Mouse (Mus musculus) G1E (cell line): ENCODE measurements around the gene Yipf1. TPM values are rescaled to one million over a fixed set of nuclear protein-coding genes. Genes with fewer than 3 reads are reported as not detected.

Source experiments
- ATAC-seq: 2 replicates; pipeline ENCODE4 v1.8.0; 2016; ENCODE audit warnings: mild to moderate bottlenecking; ENCODE audit not compliant: insufficient number of reproducible peaks, poor library complexity, low FRiP score, severe bottlenecking; ENCODE audit errors: extremely low read depth
- DNase-seq: peaks from one replicate; pipeline ENCODE4 v3.0.0; 2012; ENCODE audit warnings: low spot score
- H3K27me3 ChIP-seq: 2 replicates; pipeline ENCODE4 v1.6.1; 2012; ENCODE audit warnings: mild to moderate bottlenecking, low read length, inconsistent platforms; ENCODE audit not compliant: insufficient read depth
- H3K36me3 ChIP-seq: replicated peaks from 2 replicates; pipeline ENCODE3; 2012; ENCODE audit warnings: mild to moderate bottlenecking, inconsistent platforms
- H3K4me1 ChIP-seq: 2 replicates; pipeline ENCODE4 v1.6.1; 2012; ENCODE audit warnings: low read depth, low read length, inconsistent platforms, mixed read lengths; ENCODE audit not compliant: insufficient read depth
- H3K4me3 ChIP-seq: 2 replicates; pipeline ENCODE4 v1.5.1; 2012; ENCODE audit warnings: low read depth, mild to moderate bottlenecking, inconsistent platforms, low read length, moderate library complexity, mixed read lengths
- H3K9me3 ChIP-seq: replicated peaks from 2 replicates; pipeline ENCODE4 v1.6.1; 2012; ENCODE audit warnings: inconsistent platforms
- CTCF ChIP-seq: IDR thresholded peaks from 2 replicates; pipeline ENCODE4 v1.5.1; 2012; ENCODE audit warnings: low read depth, low read length, inconsistent platforms, mixed read lengths
- GATA1 ChIP-seq: IDR thresholded peaks from 2 replicates; pipeline ENCODE4 v1.6.1; 2012; ENCODE audit warnings: borderline replicate concordance, low read length, inconsistent platforms, mixed read lengths
- GATA2 ChIP-seq: IDR thresholded peaks from 2 replicates; pipeline ENCODE4 v1.6.1; 2012; ENCODE audit warnings: low read depth, low read length, inconsistent platforms, borderline replicate concordance
- POLR2AphosphoS5 ChIP-seq: IDR thresholded peaks from 2 replicates; pipeline ENCODE4 v1.6.1; 2012; ENCODE audit warnings: low read depth, low read length, inconsistent platforms; ENCODE audit not compliant: insufficient replicate concordance
- TAL1 ChIP-seq: conservative IDR thresholded peaks from 2 replicates; pipeline ENCODE4 v1.6.1; 2012; ENCODE audit warnings: low read depth, low read length, inconsistent platforms, mixed read lengths
- polyA plus RNA-seq: library from polyadenylated mRNA; stranded (reverse); fragments of >175 nt; gene quantifications from 2 replicates; pipeline ENCODE4 v1.2.3, GENCODE M21; 2012
- total RNA-seq, 2 experiments: library from RNA; stranded (forward) in 1 of 2; stranded (reverse) in 1 of 2; fragments of 200-1000 nt in 1 of 2; fragments of >200 nt in 1 of 2; fragmentation: Nextera tagmentation in 1 of 2; gene quantifications; 2 replicates each; pipeline ENCODE4 v1.2.3; 2014 to 2017

The Yipf1 gene
- total and polyA plus RNA-seq, 3 experiments = 13.4 to 35.8 (median 26.8) TPM

DNA sequence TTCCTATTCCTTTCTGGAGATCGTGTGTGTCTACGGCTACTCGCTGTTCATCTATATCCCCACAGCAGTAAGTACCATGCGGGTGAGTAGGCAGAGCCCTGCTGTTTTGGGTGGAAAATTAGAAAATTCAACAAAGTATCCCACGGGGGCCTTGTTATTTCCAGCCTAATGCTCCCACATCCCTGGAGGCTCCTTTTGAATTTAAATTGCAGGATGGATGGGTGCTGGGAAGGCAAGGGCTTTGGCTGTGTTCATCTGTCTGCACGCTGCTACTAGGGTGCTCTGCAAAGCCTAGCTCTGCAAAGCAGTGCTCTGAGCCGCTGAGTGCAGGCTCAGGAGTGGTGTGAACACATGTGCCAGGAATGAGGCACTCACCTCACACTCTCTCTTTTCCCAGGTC lies 30.4 kb downstream of the Yipf1 start:
- ATAC-seq (no peak), DNase-seq (no peak)
- Histone ChIP-seq H3K4me1 (no peaks in the 10 kb centered on the region), H3K9me3 (no peaks in the 10 kb centered on the region), H3K36me3 (peaks cover 87% of the 10 kb centered on the region), H3K4me3 (no peak overlapping the region), H3K27me3 (no peaks in the 10 kb centered on the region)
- TF ChIP-seq CTCF = no peak
- no peak for TF ChIP-seq POLR2AphosphoS5
- no peak for TF ChIP-seq TAL1
- TF ChIP-seq GATA2 = no peak
- no peak for TF ChIP-seq GATA1

DNA sequence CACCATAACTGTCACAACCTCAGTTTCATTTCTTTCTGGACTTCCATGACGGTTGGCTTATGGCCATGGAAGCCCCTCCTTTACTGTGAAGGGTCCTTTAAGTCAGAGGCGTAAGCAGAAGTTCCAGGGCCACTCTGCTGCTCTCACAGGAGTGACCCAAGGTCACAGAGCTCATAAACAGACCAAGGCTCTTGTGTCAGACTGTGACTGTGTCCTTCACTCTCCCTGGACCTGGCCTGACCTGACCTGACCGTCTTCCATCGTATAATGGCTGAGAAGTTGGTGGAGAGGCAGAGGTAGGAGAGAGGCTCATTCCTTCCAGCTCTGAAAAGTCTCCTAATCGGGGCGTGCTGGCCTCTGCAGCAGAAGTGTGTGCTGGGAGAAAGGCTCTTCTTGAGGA lies 33.1 kb downstream of the Yipf1 start:
- Histone ChIP-seq H3K36me3 (peaks cover 91% of the 10 kb centered on the region), H3K4me3 (no peak overlapping the region), H3K9me3 (no peaks in the 10 kb centered on the region), H3K4me1 (no peaks in the 10 kb centered on the region), H3K27me3 (no peaks in the 10 kb centered on the region)
- ATAC-seq (no peak), DNase-seq (no peak)
- TF ChIP-seq TAL1 (no peak), GATA2 (no peak), POLR2AphosphoS5 (no peak), CTCF (no peak), GATA1 (no peak)

GRCm38 (mm10) chr4:107348529-107349310 lies 34.6 kb downstream of the Yipf1 start:
- H3K9me3 ChIP-seq = no peaks in the 10 kb centered on the region
- no peak for DNase-seq
- peaks cover 90% of the 10 kb centered on the region for H3K36me3 ChIP-seq
- no peaks in the 10 kb centered on the region for H3K4me1 ChIP-seq
- no peak overlapping the region for H3K4me3 ChIP-seq
- no peak for TF ChIP-seq GATA2
- TF ChIP-seq TAL1 = no peak
- TF ChIP-seq GATA1 = no peak
- TF ChIP-seq POLR2AphosphoS5 = no peak
- no peak for TF ChIP-seq CTCF
- H3K27me3 ChIP-seq = no peaks in the 10 kb centered on the region
- ATAC-seq = no peak

DNA sequence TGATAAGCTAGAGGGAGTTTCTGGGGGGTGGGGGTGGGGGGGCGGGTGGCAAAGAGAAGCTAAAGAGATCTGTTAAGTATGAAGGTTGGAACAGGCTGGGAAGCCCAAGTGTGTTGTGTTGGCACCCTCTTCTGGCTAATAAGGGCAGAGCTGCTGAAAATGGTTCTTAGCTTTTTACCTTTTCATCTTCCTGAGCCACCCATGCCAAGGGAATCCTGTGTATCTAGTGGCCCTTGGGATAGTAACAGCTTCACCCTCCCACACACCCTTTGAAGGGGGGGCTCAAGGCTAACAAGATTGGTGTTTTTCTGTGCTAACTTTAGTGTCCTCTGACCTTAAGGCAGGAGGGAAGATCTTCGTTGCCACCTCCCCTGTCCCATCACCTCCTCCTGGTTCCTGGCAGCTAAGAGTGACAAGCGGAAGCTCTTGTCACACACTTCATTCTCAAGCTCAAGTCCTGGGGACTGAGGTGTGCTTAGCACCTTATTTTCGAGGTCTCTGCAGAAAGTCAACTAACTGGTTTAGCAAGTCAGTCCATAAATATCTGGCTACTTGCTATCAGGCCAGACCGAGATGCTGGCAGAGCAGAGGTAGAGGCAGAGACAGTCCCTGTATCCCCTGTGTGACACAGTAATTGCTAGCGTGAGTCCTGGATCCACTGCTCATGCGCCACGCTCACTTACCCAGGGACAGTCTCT lies 35.3 kb downstream of the Yipf1 start:
- Histone ChIP-seq H3K36me3 (peaks cover 91% of the 10 kb centered on the region), H3K4me3 (no peak overlapping the region), H3K9me3 (no peaks in the 10 kb centered on the region), H3K4me1 (no peaks in the 10 kb centered on the region), H3K27me3 (no peaks in the 10 kb centered on the region)
- TF ChIP-seq CTCF (0 out of 2 replicates have a peak, but pooled peaks have one; percentile 15), POLR2AphosphoS5 (no peak)
- ATAC-seq (no peak), DNase-seq (peak; percentile 12)

DNA sequence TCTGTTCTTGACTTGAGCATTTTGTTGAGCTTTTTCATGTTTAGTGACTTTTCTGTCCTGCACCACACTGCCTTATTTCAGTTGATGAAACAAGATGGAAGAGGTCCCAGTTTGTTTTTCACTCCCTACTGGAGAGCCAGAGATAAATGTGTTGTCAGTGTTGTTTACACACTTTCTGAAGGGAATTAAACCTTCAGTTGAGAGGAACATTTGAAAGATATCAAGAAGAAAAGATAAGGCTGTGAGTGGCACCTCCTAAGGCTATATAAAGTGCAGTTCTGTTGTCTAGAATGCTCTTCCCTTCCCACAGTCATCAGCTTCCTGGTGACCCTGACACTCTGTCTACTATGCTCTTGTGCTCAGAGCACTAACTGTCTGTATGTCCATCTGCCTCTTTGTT lies 37.2 kb downstream of the Yipf1 start:
- H3K36me3 ChIP-seq = peaks cover 88% of the 10 kb centered on the region
- H3K4me1 ChIP-seq = no peaks in the 10 kb centered on the region
- no peak for ATAC-seq
- no peaks in the 10 kb centered on the region for H3K27me3 ChIP-seq
- H3K9me3 ChIP-seq = no peaks in the 10 kb centered on the region
- TF ChIP-seq GATA2 = no peak
- TF ChIP-seq CTCF = no peak
- no peak for TF ChIP-seq GATA1
- TF ChIP-seq TAL1 = no peak
- TF ChIP-seq POLR2AphosphoS5 = no peak
- no peak overlapping the region for H3K4me3 ChIP-seq
- no peak for DNase-seq

GRCm38 (mm10) chr4:107353612-107354011 lies 39.4 kb downstream of the Yipf1 start:
- no peaks in the 10 kb centered on the region for H3K27me3 ChIP-seq
- peaks cover 7% of the 10 kb centered on the region for H3K4me1 ChIP-seq
- ATAC-seq = no peak
- no peaks in the 10 kb centered on the region for H3K9me3 ChIP-seq
- TF ChIP-seq CTCF = no peak
- no peak for TF ChIP-seq TAL1
- TF ChIP-seq POLR2AphosphoS5 = no peak
- no peak for TF ChIP-seq GATA2
- TF ChIP-seq GATA1 = no peak
- no peak for DNase-seq
- H3K36me3 ChIP-seq = peaks cover 79% of the 10 kb centered on the region
- no peak overlapping the region for H3K4me3 ChIP-seq
